Mouse (Mus musculus) hematopoietic multipotent progenitor cell, adult 10-12 weeks (in vitro differentiated cells): ENCODE results near the gene Polrmt. TPM values are rescaled to one million over a fixed set of nuclear protein-coding genes. Genes with fewer than 3 reads are reported as not detected.

Experiments used
- polyA plus RNA-seq: library from polyadenylated mRNA; stranded (reverse); fragments of >175 nt; gene quantifications from 2 replicates; pipeline ENCODE4 v1.2.3, GENCODE M21; 2012; ENCODE audit warnings: low replicate concordance

Polrmt gene
- 36.7 and 50.9 TPM in 2 replicates for polyA plus RNA-seq

DNA sequence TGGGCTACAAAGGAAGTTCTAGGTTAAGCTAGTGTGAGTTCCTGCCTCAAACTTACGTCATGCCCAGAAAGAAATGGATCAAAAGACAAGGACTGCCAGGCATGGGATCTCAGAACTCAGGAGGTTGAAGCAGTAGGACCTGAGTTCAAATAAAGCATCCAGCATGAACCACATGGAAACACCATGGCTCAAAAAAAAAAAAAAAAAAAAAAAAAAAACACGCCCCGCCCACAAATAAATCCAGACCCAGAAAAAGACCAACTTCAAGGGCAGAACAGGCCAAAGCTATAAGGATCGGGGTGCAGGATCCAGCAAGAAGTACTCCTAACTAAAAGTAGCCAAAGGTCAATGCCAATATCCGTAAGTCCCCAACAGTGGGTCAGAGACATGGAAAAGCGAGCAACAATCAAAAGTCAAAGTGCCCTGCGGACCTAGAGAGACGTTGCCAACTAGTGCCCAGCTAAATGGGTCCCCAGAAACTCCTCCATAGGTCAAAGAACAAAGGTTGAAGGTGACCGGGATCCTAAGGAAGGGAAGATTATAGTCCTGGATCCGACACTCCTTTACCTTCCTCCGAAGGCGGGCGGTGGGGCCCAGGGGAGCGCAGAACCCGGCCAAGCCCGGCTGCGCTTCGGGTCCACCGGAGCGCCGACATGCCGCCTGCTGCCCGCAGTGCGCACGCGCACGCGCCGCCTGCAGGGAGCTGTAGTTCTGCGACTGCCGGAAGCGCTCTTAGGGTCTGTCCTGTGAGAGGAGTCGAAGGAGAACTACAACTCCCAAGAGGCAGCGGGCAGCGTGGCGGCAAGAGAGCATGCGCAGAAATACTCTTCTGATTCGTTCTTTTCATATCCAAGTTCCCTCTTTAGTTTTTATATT is at the start of gene Polrmt:
TSS of gene Polrmt (minus strand) at position 684 of the 876 bp plus-strand sequence.

DNA sequence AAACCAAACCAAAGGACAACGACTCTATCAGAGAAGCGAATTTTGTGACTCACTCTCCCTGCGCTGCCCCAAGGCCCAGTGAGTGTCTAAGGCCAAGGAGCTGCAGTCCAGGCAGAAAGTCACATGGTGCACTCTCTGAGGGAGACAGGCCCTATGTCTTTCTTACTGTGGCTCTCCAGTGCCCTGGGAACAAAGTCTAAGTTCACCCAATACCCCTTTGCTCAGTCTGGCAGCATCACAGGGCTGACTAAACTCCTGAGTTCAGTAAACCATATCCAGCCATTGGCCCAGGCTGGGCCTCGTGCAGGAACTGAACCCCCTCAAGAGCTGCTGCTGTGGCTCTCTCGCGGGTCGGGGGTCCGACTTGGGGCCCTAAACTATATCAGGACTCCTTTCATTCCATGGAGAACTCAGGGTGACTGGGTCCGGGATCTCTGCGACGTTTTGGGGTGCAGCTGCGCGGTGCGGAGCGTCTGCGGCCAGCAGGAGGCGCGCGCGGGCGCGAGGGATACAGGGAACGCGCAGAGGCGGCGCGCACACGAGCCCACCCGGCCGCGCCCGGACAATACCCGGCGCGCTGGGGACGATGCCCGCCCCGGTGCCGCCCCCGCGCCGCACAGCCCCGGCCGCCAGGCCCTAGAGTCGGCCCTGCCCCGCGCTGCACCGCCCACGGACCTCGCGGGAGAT is 46.8 kb upstream of the Polrmt start, which contains the start of gene Palm:
TSS of gene Palm (plus strand) at position 522 of the 687 bp plus-strand sequence.

DNA sequence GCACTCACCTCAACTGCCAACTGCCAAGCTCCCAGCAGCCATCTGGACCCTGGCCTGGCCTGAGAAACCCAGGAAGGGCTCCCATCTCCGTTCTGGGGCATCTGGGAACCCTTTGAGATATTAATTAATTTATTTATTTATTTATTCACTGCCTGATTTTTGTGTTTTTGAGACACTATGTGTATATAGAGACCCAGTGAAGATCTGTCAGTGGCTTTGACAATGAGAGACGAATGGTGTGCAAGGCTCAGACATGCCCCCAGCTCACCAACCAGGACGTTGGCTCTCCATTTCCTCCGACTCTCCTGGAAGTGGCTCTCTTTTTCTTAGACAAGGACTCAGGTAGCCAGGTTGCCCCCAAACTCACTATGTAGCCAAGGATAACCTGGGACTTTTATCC is 44.5 kb upstream of the Polrmt start, which contains the start of gene Prss57:
TSS of gene Prss57 (minus strand) at position 101 of the 400 bp plus-strand sequence.

DNA sequence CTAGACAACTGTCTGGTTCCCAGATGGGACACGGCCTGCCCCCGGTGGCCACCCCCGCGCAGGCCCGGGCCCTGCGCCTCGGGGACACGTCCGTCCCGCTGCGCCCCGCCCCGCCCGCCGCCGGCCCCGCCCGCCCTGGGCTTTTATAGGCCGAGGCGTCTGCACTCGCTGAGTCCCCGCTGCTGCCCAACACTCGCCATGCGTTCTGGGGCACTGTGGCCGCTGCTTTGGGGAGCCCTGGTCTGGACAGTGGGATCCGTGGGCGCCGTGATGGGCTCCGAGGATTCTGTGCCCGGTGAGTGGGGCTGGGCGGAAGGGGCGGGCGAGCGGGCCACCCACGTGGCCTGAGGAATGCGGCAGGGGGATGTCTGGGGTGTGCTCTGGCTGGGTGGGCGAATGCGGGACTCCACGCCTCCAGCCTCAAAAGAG is 30.7 kb upstream of the Polrmt start, which contains the start of gene Fstl3:
TSS of gene Fstl3 (plus strand) at position 170 of the 429 bp plus-strand sequence.

GRCm38 (mm10) chr10:79766508-79767325 is 20.3 kb upstream of the Polrmt start, which contains the start of gene Rnf126:
Rnf126 (minus strand) TSS chr10:79766952.

GRCm38 (mm10) chr10:79754856-79755516 is 8.6 kb upstream of the Polrmt start, which contains the start of gene Fgf22:
Fgf22 (plus strand) TSS chr10:79755076.

DNA sequence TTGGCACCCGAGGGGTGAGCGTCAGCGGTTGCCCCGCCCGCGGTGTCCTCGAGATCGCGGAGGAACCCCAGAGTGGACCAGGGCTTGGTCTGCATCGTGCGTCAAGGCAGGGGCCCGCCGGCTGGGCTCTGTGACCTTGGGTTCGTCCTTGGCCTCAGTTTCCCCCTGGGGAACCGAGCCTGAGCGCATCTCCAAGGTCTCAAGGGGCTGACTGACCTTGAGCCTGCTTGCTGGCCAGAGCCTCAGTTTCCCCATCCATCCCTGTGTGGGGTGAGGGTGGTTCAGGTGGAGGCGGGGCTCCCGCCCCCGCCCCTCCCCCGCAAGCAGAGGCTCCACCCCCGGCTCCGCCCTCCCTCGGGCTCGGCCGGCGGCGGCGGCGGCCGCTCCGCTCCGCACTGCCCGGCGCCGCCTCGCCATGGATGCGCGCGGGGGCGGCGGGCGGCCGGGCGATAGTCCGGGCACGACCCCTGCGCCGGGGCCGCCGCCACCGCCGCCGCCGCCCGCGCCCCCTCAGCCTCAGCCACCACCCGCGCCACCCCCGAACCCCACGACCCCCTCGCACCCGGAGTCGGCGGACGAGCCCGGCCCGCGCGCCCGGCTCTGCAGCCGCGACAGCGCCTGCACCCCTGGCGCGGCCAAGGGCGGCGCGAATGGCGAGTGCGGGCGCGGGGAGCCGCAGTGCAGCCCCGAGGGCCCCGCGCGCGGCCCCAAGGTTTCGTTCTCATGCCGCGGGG is 30.0 kb downstream of the Polrmt start, which contains the start of gene Hcn2:
TSS of gene Hcn2 (plus strand) at position 381 of the 734 bp plus-strand sequence.

DNA sequence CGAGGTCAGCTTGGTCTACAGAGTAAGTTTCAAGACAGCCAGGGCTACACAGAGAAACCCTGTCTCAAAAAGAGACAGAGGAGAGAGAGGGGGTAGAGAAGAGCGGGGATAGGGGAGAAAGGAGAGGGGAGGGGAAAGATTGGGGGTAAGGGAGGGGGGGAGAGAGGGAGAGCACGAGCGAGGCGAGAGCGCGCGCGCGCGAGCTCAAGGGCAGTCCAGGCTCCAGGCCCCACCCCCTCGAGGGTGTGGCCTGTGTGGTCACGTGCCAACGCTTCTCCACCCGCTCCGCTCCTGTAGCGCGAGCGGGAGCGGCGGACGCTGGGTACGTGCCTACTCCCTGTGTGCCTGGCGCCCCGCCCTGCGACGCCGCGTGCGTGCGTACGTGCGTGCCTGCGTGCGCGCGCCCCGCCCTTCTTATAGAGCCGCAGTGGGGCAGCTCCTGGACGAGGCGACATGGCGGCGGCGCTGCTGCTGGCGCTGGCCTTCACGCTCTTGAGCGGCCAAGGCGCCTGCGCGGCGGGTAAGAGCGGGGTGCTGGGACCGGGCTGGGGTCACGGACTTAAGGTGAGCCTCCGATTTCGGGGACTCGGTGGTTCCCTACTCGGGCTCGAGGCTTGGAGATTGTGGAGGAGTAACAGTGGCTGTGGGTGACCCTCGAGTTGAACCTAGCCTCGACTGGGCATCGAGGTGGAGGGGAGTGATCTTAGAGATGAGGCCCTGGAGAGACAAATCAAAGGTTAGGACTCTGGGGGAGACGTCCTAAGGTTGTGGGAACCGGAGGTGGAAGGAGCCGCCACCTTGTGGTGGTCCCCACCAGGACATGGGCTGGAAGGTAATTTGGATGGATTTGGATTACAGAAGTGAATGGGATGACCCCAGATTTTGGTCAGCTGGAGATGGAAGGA is 42.1 kb downstream of the Polrmt start, which contains the start of gene Bsg:
TSS of gene Bsg (plus strand) at position 427 of the 905 bp plus-strand sequence.

GRCm38 (mm10) chr10:79688720-79689119 is 57.7 kb downstream of the Polrmt start, which contains the start of gene Gzmm:
Gzmm (plus strand) TSS chr10:79689020.

Other genes with a start within 250 kb of the Polrmt start
- gene Plpp2, start 212.8 kb downstream of the Polrmt start, polyA plus RNA-seq, result 6.8 and 7.6 TPM in 2 replicates
- gene Mier2, start 191.4 kb downstream of the Polrmt start, polyA plus RNA-seq, result 73.5 and 136 TPM in 2 replicates
- gene Theg, start 159.2 kb downstream of the Polrmt start, polyA plus RNA-seq, result 1.3 TPM in 1 of 2 replicates, not detected in the other
- 0.04 TPM in 1 of 2 replicates, not detected in the other for gene C2cd4c, start 132.6 kb downstream of the Polrmt start, polyA plus RNA-seq
- 0.10 TPM in 1 of 2 replicates, not detected in the other for gene Shc2, start 108.7 kb downstream of the Polrmt start, polyA plus RNA-seq
- not detected in 2 replicates for gene Odf3l2, start 100.8 kb downstream of the Polrmt start, polyA plus RNA-seq
- gene Madcam1, start 82.0 kb downstream of the Polrmt start, polyA plus RNA-seq, result 0.47 and 1.1 TPM in 2 replicates
- 102 and 157 TPM in 2 replicates for gene Tpgs1, start 77.2 kb downstream of the Polrmt start, polyA plus RNA-seq
- gene Cdc34, start 64.4 kb downstream of the Polrmt start, polyA plus RNA-seq, result 189 and 251 TPM in 2 replicates
- 2.7 and 3.9 TPM in 2 replicates for gene Gzmm, start 57.6 kb downstream of the Polrmt start, polyA plus RNA-seq
- 581 and 590 TPM in 2 replicates for gene Bsg, start 42.1 kb downstream of the Polrmt start, polyA plus RNA-seq
- gene Hcn2, start 29.9 kb downstream of the Polrmt start, polyA plus RNA-seq, result 0.37 and 1.3 TPM in 2 replicates
- not detected in 2 replicates for gene Fgf22, start 8.5 kb upstream of the Polrmt start, polyA plus RNA-seq
- 177 and 359 TPM in 2 replicates for gene Rnf126, start 20.4 kb upstream of the Polrmt start, polyA plus RNA-seq
- gene Fstl3, start 30.7 kb upstream of the Polrmt start, polyA plus RNA-seq, result 4.2 and 4.3 TPM in 2 replicates
- gene Prss57, start 44.4 kb upstream of the Polrmt start, polyA plus RNA-seq, result 0.31 and 0.33 TPM in 2 replicates
- 23.6 and 106 TPM in 2 replicates for gene Palm, start 47.0 kb upstream of the Polrmt start, polyA plus RNA-seq
- gene Misp, start 74.4 kb upstream of the Polrmt start, polyA plus RNA-seq, result 0.25 and 0.27 TPM in 2 replicates
- 339 and 505 TPM in 2 replicates for gene Ptbp1, start 107.8 kb upstream of the Polrmt start, polyA plus RNA-seq
- 14.3 and 43.0 TPM in 2 replicates for gene Prtn3, start 127.9 kb upstream of the Polrmt start, polyA plus RNA-seq
- gene Plppr3, start 128.1 kb upstream of the Polrmt start, polyA plus RNA-seq, result 0.57 and 2.3 TPM in 2 replicates
- gene Elane, start 139.7 kb upstream of the Polrmt start, polyA plus RNA-seq, result 11.5 and 13.6 TPM in 2 replicates
- gene Cfd, start 144.3 kb upstream of the Polrmt start, polyA plus RNA-seq, result not detected in 2 replicates
- gene Med16, start 162.3 kb upstream of the Polrmt start, polyA plus RNA-seq, result 45.3 and 64.9 TPM in 2 replicates
- 0.88 TPM in 1 of 2 replicates, not detected in the other for gene Gm26602, start 164.3 kb upstream of the Polrmt start, polyA plus RNA-seq
- gene Kiss1r, start 170.4 kb upstream of the Polrmt start, polyA plus RNA-seq, result 1.2 and 3.0 TPM in 2 replicates
- 194 and 217 TPM in 2 replicates for gene R3hdm4, start 174.6 kb upstream of the Polrmt start, polyA plus RNA-seq
- gene Arid3a, start 180.5 kb upstream of the Polrmt start, polyA plus RNA-seq, result 90.3 and 327 TPM in 2 replicates
- 29.7 and 32.3 TPM in 2 replicates for gene Wdr18, start 213.6 kb upstream of the Polrmt start, polyA plus RNA-seq
- 0.17 and 0.43 TPM in 2 replicates for gene Grin3b, start 224.1 kb upstream of the Polrmt start, polyA plus RNA-seq
- 311 and 927 TPM in 2 replicates for gene Tmem259, start 237.7 kb upstream of the Polrmt start, polyA plus RNA-seq
- 876 and 1,258 TPM in 2 replicates for gene Cnn2, start 242.0 kb upstream of the Polrmt start, polyA plus RNA-seq
- gene Abca7, start 249.9 kb upstream of the Polrmt start, polyA plus RNA-seq, result 42.0 and 76.1 TPM in 2 replicates